Mouse (Mus musculus): ENCODE measurements at regions not wholly inside any gene's neighbourhood (a gene's known extent, or its start where the extent isn't known, plus 50 kb on each side); places are given as distances from the start of the nearest gene placed in this dataset.

DNA sequence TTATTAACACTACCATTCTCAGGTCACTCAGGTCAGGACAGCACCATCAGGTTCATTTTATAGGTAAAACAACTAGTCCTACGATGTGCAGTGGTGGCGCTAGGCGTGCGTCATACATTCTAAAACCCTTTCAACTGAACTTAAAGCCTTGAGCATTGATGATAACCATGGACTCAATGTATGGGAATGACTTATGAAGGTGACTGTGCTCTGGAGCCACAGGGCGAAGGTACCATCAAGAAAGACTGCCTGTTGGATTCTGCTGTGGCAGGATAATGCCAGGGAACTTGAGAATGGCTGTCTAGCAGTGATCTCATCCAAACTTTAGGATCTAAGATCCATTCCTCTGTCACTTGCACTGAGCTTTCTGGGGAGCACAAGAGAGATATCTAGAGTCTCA lies 184.7 kb downstream of the Fam43a start:
- ATAC-seq (ENCODE audit: insufficient number of reproducible peaks, low FRiP score, low TSS enrichment, low read depth), result no peak
- Histone ChIP-seq H3K36me3 (no peaks in the 10 kb centered on the region), H3K9ac (no peak overlapping the region), H3K9me3 (no peaks in the 10 kb centered on the region), H3K4me1 (peaks cover 9% of the 10 kb centered on the region; the same call in 1 of the 2 replicates), H3K27ac (no peak overlapping the region), H3K4me2 (no peak overlapping the region), H3K27me3 (no peaks in the 10 kb centered on the region), H3K4me3 (no peak overlapping the region)
- WGBS, result 92% methylated on average over 5 of the region's 5 CpGs

DNA sequence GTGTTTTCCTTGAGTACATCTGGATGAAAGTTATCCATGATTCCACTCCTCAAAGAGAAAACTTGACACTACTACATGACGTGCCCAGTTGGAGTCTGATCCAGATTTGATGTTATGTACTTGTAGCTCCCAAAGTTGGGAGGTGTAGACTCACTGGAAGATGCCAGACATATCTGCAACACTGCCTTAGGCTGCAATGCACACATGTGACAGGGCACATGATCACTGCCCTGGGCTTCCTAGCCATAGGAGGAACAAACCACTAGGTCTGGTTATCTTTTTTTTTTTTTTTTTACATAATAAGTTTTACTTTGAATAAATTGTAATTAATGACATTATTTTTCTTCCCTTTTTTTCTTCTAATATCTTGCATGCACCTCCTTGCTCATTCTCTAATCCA lies 185.4 kb downstream of the Fam43a start:
- Histone ChIP-seq H3K27me3 (no peaks in the 10 kb centered on the region), H3K4me3 (no peak overlapping the region), H3K4me1 (peaks cover 16% of the 10 kb centered on the region; the same call in 1 of the 2 replicates), H3K9ac (no peak overlapping the region), H3K4me2 (no peak overlapping the region), H3K36me3 (no peaks in the 10 kb centered on the region), H3K27ac (no peak overlapping the region), H3K9me3 (no peaks in the 10 kb centered on the region)
- WGBS, result 79% methylated on average over 1 of the region's 1 CpGs
- ATAC-seq (ENCODE audit: insufficient number of reproducible peaks, low FRiP score, low TSS enrichment, low read depth), result no peak

DNA sequence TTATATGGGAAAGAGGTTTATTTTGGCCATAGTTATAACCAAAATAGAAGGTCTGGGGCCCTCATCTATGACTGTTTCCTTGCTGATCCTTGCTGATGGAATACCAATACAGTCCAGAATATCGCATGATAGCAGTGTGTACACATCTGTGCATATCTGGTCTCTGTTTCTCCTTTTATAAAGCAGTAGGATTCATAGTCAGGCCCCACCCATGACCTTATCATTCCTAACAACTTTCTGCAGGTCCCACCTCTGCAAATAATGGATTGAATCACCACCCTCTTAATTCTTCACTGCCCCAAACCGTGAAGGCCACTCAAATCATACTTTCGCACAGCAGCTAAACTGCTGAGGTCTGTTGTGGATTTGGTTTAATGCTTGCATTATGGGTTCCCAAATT lies 186.5 kb downstream of the Fam43a start:
- no peaks in the 10 kb centered on the region for H3K9me3 ChIP-seq
- ATAC-seq (ENCODE audit: insufficient number of reproducible peaks, low FRiP score, low TSS enrichment, low read depth), result no peak
- WGBS, result 81% methylated on average over 3 of the region's 3 CpGs
- H3K4me1 ChIP-seq, result peaks cover 27% of the 10 kb centered on the region
- no peaks in the 10 kb centered on the region for H3K27me3 ChIP-seq
- no peaks in the 10 kb centered on the region for H3K36me3 ChIP-seq
- no peak overlapping the region for H3K9ac ChIP-seq
- no peak overlapping the region for H3K4me3 ChIP-seq
- no peak overlapping the region for H3K4me2 ChIP-seq
- H3K27ac ChIP-seq, result no peak overlapping the region

DNA sequence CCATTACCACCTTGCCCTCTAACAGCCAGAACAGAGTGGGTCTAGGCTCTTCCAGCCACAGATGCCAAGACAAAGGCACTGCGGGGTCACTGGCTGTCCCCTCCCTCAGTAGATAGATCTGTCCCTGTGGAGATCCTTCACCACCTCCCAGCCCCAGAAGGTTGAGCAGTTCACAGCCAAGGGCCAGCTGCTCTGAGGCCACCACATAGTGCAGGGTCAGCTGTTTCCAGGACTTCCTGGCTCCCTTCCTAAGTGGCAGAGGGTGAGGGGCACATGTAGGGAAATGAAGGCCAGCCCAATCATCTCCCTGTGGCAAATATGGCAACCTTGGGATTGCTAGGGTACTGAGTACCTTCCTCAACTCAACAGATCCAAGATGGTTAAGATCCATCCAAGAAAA lies 187.8 kb downstream of the Fam43a start:
- H3K4me1 ChIP-seq, result peaks cover 29% of the 10 kb centered on the region
- no peak overlapping the region for H3K9ac ChIP-seq
- no peaks in the 10 kb centered on the region for H3K36me3 ChIP-seq
- H3K4me3 ChIP-seq, result no peak overlapping the region
- no peak for ATAC-seq (ENCODE audit: insufficient number of reproducible peaks, low FRiP score, low TSS enrichment, low read depth)
- H3K9me3 ChIP-seq, result no peaks in the 10 kb centered on the region
- no peaks in the 10 kb centered on the region for H3K27me3 ChIP-seq
- WGBS, result 91% methylated on average over 1 of the region's 1 CpGs
- no peak overlapping the region for H3K27ac ChIP-seq
- H3K4me2 ChIP-seq, result no peak overlapping the region

DNA sequence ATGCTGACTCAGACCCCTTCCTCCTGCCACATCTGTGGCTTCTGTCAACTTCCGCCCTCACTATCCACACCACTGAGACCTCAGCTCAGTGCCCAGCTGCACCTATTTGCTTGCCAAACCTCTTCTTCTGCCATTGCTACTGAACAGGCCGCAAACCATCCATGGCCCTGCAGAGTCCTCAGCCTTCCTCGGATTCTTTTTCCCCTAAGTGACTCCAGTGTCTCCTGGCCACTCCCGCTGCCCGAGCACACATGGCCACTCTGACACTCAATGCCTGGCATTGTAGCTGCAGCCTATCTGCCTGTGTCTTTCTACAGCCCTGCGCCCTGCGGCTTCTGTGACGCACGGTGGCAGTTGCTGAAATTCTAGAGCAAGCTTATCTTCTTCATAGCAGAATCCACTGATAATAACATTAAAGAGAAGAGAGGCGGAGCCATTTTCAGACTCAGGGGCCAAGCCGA lies 188.8 kb downstream of the Fam43a start:
- no peaks in the 10 kb centered on the region for H3K36me3 ChIP-seq
- no peaks in the 10 kb centered on the region for H3K27me3 ChIP-seq
- H3K4me1 ChIP-seq, result peaks cover 29% of the 10 kb centered on the region
- H3K4me3 ChIP-seq, result no peak overlapping the region
- no peak for ATAC-seq (ENCODE audit: insufficient number of reproducible peaks, low FRiP score, low TSS enrichment, low read depth)
- H3K9me3 ChIP-seq, result no peaks in the 10 kb centered on the region
- H3K9ac ChIP-seq, result no peak overlapping the region
- H3K27ac ChIP-seq, result no peak overlapping the region
- no peak overlapping the region for H3K4me2 ChIP-seq
- WGBS, result 80% methylated on average over 11 of the region's 11 CpGs

DNA sequence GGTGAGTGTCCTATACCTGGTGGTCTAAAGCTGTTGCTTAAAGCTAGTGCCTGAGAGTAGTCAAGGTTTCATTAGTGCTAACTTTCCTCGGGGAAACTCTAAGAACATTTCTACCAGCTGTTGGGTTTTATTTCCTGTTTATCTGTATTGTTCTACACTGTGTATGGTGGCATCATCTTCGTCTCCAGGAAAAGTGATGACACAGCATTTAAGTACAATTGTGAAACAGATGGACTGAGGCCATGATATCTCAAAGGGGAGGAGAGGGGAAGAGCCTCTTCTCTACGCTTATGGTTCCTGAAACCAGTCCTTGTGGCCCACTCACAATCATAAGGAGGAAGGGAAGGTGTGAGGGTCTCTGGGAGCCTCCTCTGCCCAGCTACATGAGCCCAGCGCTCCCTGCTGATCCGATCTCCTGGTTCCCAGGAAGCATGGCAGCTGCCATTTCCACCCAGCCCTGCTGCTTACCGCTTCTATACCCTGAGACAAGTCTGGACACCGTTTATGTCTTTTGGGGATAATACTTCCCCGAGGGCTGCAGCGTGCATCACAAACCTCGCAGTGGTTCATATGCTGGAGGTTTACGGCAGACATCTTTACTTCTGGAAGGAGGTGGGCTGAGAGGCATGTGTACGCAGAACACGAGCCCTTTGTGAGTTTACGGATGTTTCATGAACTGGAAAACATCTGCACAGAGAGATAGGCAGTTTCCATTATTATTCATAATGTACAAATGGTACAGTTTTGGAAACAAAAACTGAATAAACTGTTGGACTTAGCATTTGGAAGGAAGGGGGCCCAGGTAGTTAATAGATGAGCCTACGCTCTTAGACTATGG lies 189.6 kb downstream of the Fam43a start:
- Histone ChIP-seq H3K27me3 (no peaks in the 10 kb centered on the region), H3K4me2 (no peak overlapping the region), H3K9me3 (no peaks in the 10 kb centered on the region), H3K9ac (no peak overlapping the region), H3K4me3 (no peak overlapping the region), H3K27ac (0 out of 2 replicates have a peak overlapping the region, but pooled peaks have one; percentile 2), H3K36me3 (no peaks in the 10 kb centered on the region), H3K4me1 (peaks cover 29% of the 10 kb centered on the region)
- WGBS, result 64% methylated on average over 15 of the region's 15 CpGs
- ATAC-seq (ENCODE audit: insufficient number of reproducible peaks, low FRiP score, low TSS enrichment, low read depth), result no peak

DNA sequence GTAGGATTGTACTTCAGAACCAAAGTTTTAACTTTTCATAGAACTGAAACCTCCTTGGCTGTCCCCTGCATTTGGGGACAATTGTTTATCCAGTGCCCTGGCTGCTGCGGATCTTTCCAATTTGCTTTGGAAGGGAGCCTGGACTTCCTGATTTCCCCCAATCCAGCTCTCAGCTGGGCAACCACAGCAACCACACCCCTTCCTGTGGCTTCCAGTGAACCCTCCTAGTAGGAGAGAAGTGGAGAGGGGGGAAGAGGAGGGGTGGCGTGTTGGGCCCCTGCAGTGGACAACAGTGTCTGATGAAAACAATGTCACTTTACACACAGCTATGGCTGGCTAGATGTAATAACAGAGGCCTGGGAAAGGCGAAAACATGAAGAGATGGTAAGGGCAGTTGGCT lies 190.5 kb downstream of the Fam43a start:
- H3K9me3 ChIP-seq, result no peaks in the 10 kb centered on the region
- peak; percentile 72; the same call in 1 of the 2 replicates for ATAC-seq (ENCODE audit: insufficient number of reproducible peaks, low FRiP score, low TSS enrichment, low read depth)
- H3K4me2 ChIP-seq, result peak overlapping the region; percentile 24; the same call in 1 of the 2 replicates
- no peak overlapping the region for H3K9ac ChIP-seq
- 22% methylated on average over 3 of the region's 3 CpGs for whole genome bisulfite sequencing
- H3K4me3 ChIP-seq, result no peak overlapping the region
- no peaks in the 10 kb centered on the region for H3K27me3 ChIP-seq
- H3K27ac ChIP-seq, result peak overlapping the region; percentile 88
- no peaks in the 10 kb centered on the region for H3K36me3 ChIP-seq
- peaks cover 29% of the 10 kb centered on the region for H3K4me1 ChIP-seq

DNA sequence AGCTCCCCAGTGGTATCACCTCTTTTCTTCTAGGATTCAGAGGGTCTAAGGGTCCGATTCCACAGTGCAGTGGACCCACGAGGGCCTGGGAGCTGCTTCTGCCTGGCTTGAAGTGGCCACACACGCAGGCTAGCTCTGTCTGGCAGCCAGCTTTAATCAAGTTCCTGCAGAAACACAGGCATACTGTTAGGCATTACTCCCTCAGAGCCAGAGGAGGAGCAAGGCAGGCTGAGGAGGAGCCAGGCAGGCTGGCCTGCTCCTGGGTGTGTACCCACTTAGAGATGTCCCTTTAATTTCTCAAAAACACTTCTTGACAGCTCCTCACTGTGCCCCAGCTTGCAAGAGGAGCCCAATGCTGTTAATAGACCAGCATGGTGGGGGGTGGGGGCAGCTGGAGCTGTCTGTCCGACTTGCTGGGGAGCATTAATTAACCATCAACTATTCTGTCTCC lies 191.1 kb downstream of the Fam43a start:
- H3K9ac ChIP-seq, result no peak overlapping the region
- 15% methylated on average over 4 of the region's 4 CpGs for whole genome bisulfite sequencing
- no peaks in the 10 kb centered on the region for H3K9me3 ChIP-seq
- peak; percentile 85 for ATAC-seq (ENCODE audit: insufficient number of reproducible peaks, low FRiP score, low TSS enrichment, low read depth)
- H3K4me2 ChIP-seq, result peak overlapping the region; percentile 24; the same call in 1 of the 2 replicates
- no peak overlapping the region for H3K4me3 ChIP-seq
- H3K36me3 ChIP-seq, result no peaks in the 10 kb centered on the region
- H3K4me1 ChIP-seq, result peaks cover 34% of the 10 kb centered on the region
- H3K27ac ChIP-seq, result peak overlapping the region; percentile 88
- no peaks in the 10 kb centered on the region for H3K27me3 ChIP-seq

DNA sequence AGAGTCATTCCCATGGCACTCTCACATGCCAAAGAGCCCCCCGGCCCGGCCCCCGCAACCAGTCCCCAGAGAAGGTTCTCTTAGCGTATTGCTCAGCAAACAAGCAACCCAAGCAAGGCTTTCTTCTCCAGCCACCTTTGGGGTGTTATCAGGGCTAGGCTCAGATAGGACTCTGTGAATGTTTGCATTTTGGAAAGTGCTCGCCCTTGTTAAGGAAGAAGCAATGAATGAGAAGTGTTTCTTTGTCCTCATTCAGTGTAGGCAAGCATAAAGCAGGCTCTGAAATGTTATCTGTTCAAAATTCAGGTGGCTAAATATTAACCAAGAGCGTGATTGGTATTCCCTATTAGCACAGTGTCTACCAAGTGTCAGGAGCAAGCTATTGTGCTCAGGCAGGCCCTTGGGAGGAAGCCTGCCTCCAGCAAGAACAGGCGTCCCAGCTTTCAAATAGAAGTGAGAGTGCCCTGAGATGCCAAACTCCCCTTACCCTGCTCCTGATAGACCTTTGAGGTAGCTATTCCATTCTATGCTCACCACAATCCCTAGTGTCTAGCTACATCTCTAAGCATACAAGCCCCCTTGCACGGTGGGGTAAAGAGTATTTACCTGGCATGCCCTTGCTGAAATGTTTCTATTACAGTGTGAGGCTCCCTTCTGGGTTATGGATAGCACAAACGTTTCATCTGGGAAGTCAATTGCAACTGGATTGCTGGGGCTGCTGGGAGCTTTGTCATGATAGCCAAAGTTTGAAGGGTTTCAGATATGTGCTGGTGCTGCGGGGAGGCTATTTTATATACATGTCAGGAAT lies 191.7 kb downstream of the Fam43a start:
- ATAC-seq (ENCODE audit: insufficient number of reproducible peaks, low FRiP score, low TSS enrichment, low read depth), result no peak
- Histone ChIP-seq H3K27ac (peak overlapping the region; percentile 88), H3K4me2 (0 out of 2 replicates have a peak overlapping the region, but pooled peaks have one; percentile 24)

DNA sequence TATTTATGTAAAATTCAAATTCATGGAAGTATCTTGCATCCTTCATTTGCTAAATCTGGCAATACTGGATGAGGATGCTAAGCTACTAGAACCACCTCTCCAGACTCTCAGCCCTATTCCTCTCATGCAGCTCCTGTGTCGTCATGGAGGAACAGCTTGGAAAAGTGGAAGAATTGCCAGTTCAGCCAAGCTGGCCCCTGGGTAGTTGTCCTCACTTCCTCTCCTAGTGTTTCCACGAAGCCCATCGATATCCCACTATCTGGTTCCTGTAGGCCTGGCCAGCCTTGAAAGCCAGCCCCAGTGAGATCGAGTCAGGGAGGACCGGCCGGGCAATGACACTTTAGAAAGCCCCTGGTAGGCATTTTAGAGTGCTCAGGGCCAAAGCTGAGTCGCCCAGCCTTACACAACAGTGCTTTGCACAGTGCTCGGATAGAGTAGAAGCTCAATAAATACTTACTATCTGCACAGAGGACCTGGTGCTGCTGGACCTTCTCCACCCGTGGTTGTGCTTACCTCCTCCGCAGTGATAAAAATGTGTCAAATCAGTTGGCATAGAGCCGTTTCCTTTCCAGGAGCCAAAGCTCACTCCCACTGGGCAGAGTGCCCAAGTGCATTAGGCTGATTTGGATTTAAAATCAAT lies 193.3 kb downstream of the Fam43a start:
- ATAC-seq (ENCODE audit: insufficient number of reproducible peaks, low FRiP score, low TSS enrichment, low read depth), result no peak
- Histone ChIP-seq H3K27me3 (no peaks in the 10 kb centered on the region), H3K9ac (no peak overlapping the region), H3K4me1 (peaks cover 33% of the 10 kb centered on the region), H3K4me2 (no peak overlapping the region), H3K9me3 (no peaks in the 10 kb centered on the region), H3K27ac (no peak overlapping the region), H3K36me3 (no peaks in the 10 kb centered on the region), H3K4me3 (no peak overlapping the region)
- 65% methylated on average over 11 of the region's 11 CpGs for WGBS

More for the DNA sequence above, 191.7 kb downstream of the Fam43a start:
- Histone ChIP-seq H3K9ac (no peak overlapping the region), H3K9me3 (no peaks in the 10 kb centered on the region), H3K36me3 (no peaks in the 10 kb centered on the region), H3K4me3 (no peak overlapping the region), H3K4me1 (peaks cover 35% of the 10 kb centered on the region), H3K27me3 (no peaks in the 10 kb centered on the region)
- WGBS, result 73% methylated on average over 10 of the region's 10 CpGs

DNA sequence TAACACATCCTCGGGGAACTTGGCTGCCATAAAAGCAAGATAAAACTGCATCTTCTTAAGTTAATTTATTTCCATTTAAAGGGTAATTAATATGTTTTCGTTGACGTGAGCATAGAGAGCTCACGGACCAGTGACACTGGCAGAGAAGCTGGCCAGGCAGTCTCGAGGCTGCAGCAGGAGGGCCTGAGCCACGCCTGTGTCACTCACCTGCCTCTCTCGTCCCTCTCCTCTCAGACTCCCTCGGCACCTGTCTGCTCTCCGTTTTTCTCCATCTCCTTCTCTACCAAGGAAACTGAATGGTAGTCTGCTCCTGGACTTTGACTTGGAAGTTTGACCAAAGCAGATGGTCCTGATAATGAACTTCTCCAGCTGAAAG lies 193.8 kb downstream of the Fam43a start:
- 49% methylated on average over 9 of the region's 9 CpGs for WGBS
- Histone ChIP-seq H3K4me1 (peaks cover 33% of the 10 kb centered on the region), H3K27ac (no peak overlapping the region), H3K4me3 (no peak overlapping the region), H3K27me3 (no peaks in the 10 kb centered on the region), H3K9me3 (no peaks in the 10 kb centered on the region), H3K9ac (no peak overlapping the region), H3K36me3 (no peaks in the 10 kb centered on the region), H3K4me2 (no peak overlapping the region)
- ATAC-seq (ENCODE audit: insufficient number of reproducible peaks, low FRiP score, low TSS enrichment, low read depth), result no peak

Data from limb, embryonic 15.5 days (tissue).